Mouse (Mus musculus) cerebellum, adult 9-10 months (tissue): ENCODE results near the gene Gm29289.
"Not testable (repeated sequence)": the region's sequence is repeated elsewhere in the genome, so short reads cannot be mapped to it uniquely, and the experiment has no call there.

ENCODE experiments used
- DNase-seq: peaks from one replicate; pipeline ENCODE4 v3.0.0; 2022

The Gm29289 gene

GRCm38 (mm10) chrY:2932282-2932681 is at the start of gene Gm29289:
Gene Gm29289 (plus strand): TSS chrY:2932582.
- DNase-seq = not testable (repeated sequence)

- not testable (repeated sequence) for DNase-seq
Measured at GRCm38 (mm10) chrY:2900689-2901088, 31.7 kb upstream of the Gm29289 start, which contains the start of gene Gm10352. Gene Gm10352 (plus strand): TSS chrY:2900989.
